Mouse (Mus musculus) ovary, postnatal 10 days (tissue): Measurements from ENCODE around the gene Prrc2c.
"Not testable (repeated sequence)": the region's sequence is repeated elsewhere in the genome, so short reads cannot be mapped to it uniquely, and the experiment has no call there.

ENCODE experiments used
- DNase-seq: peaks from one replicate; pipeline ENCODE4 v3.0.0; 2022; ENCODE audit warnings: low spot score

Gene Prrc2c

GRCm38 (mm10) chr1:162693721-162694120 is 46.6 kb downstream of the Prrc2c start:
- no peak for DNase-seq

- no peak for DNase-seq
Measured at GRCm38 (mm10) chr1:162665486-162666174, 74.7 kb downstream of the Prrc2c start.

- DNase-seq, result peak; percentile 36
Measured at GRCm38 (mm10) chr1:162664826-162665475, 75.4 kb downstream of the Prrc2c start.

GRCm38 (mm10) chr1:162660276-162660860 is 80.0 kb downstream of the Prrc2c start:
- DNase-seq, result no peak

GRCm38 (mm10) chr1:162658119-162658518 is 82.2 kb downstream of the Prrc2c start, which contains the start of gene Myocos:
TSS of gene Myocos (minus strand) at chr1:162658219.
- DNase-seq, result no peak

- DNase-seq, result no peak
Measured at GRCm38 (mm10) chr1:162648416-162648815, 91.9 kb downstream of the Prrc2c start.

- no peak for DNase-seq
Measured at GRCm38 (mm10) chr1:162646083-162646686, 94.2 kb downstream of the Prrc2c start.

- no peak for DNase-seq
Measured at GRCm38 (mm10) chr1:162643752-162644151, 96.6 kb downstream of the Prrc2c start.

- no peak for DNase-seq
Measured at GRCm38 (mm10) chr1:162642591-162642990, 97.8 kb downstream of the Prrc2c start.

GRCm38 (mm10) chr1:162639861-162640260 is 100.5 kb downstream of the Prrc2c start:
- DNase-seq, result no peak

- DNase-seq, result no peak
Measured at GRCm38 (mm10) chr1:162639051-162639750, 101.2 kb downstream of the Prrc2c start, which contains the start of gene Myoc. TSS of gene Myoc (plus strand) at chr1:162639155.

- DNase-seq, result no peak
Measured at GRCm38 (mm10) chr1:162638535-162638934, 101.8 kb downstream of the Prrc2c start.

GRCm38 (mm10) chr1:162636516-162636915 is 103.8 kb downstream of the Prrc2c start:
- DNase-seq, result no peak

GRCm38 (mm10) chr1:162635291-162635931 is 104.9 kb downstream of the Prrc2c start:
- DNase-seq, result not testable (repeated sequence)

GRCm38 (mm10) chr1:162628326-162628725 is 112.0 kb downstream of the Prrc2c start:
- DNase-seq, result not testable (repeated sequence)

GRCm38 (mm10) chr1:162627821-162628220 is 112.5 kb downstream of the Prrc2c start:
- DNase-seq, result not testable (repeated sequence)

GRCm38 (mm10) chr1:162625229-162625628 is 115.1 kb downstream of the Prrc2c start:
- no peak for DNase-seq

GRCm38 (mm10) chr1:162623895-162624294 is 116.5 kb downstream of the Prrc2c start:
- DNase-seq, result no peak
